Mouse (Mus musculus) kidney, adult 2 months (tissue): ENCODE data around the gene Cradd. TPM values are rescaled to one million over a fixed set of nuclear protein-coding genes. Genes with fewer than 3 reads are reported as not detected.

ENCODE experiments used
- DNase-seq: peaks from one replicate; pipeline ENCODE4 v3.0.0; 2021
- H3K27ac ChIP-seq: fragments of 200-500 bp; 2 replicates; pipeline ENCODE4 v1.5.1; 2012; ENCODE audit warnings: low read depth, low read length, control low read depth, inconsistent platforms; ENCODE audit not compliant: insufficient read depth
- H3K27me3 ChIP-seq: fragments of 200-500 bp; replicated peaks from 2 replicates; pipeline ENCODE4 v1.6.1; 2012; ENCODE audit warnings: mild to moderate bottlenecking, moderate library complexity, low read length, inconsistent platforms; ENCODE audit not compliant: control insufficient read depth, insufficient read depth
- H3K36me3 ChIP-seq: fragments of 200-500 bp; 2 replicates; pipeline ENCODE4 v1.6.1; 2012; ENCODE audit warnings: mild to moderate bottlenecking, moderate library complexity, low read length, inconsistent platforms; ENCODE audit not compliant: control insufficient read depth, insufficient read depth
- H3K4me1 ChIP-seq: fragments of 200-500 bp; 2 replicates; pipeline ENCODE4 v1.6.1; 2011; ENCODE audit warnings: low read length; ENCODE audit not compliant: control insufficient read depth, insufficient read depth
- H3K4me3 ChIP-seq: fragments of 200-500 bp; 2 replicates; pipeline ENCODE4 v1.5.1; 2011; ENCODE audit warnings: mild to moderate bottlenecking, low read depth, low read length, control low read depth; ENCODE audit not compliant: insufficient read depth
- CTCF ChIP-seq: fragments of 200-500 bp; conservative IDR thresholded peaks from 2 replicates; pipeline ENCODE4 v1.5.1; 2011; ENCODE audit warnings: low read depth, mild to moderate bottlenecking, control low read depth, low read length, moderate library complexity, mixed read lengths; ENCODE audit not compliant: insufficient read depth, insufficient read length
- POLR2A ChIP-seq: fragments of 200-500 bp; IDR thresholded peaks from one replicate; pipeline ENCODE4 v1.6.1; 2011; ENCODE audit warnings: low read depth, low read length, control low read depth
- WGBS: fragments of 180-500 bp; shearing (Covaris S2); methylation state at CpG from one replicate; pipeline ENCODE4 v1.1.7; 2018; 5-methylcytosine and 5-hydroxymethylcytosine counted together
- polyA plus RNA-seq: library from polyadenylated mRNA; depleted of rRNA; stranded (reverse); fragments of >200 nt; gene quantifications from 2 replicates; pipeline ENCODE4 v1.2.3, GENCODE M21; 2012

Gene Cradd
- polyA plus RNA-seq, 1 experiment: 20.0 TPM

- Histone ChIP-seq H3K27ac (no peak overlapping the region), H3K4me3 (no peak overlapping the region), H3K27me3 (no peaks in the 10 kb centered on the region), H3K36me3 (no peaks in the 10 kb centered on the region), H3K4me1 (no peaks in the 10 kb centered on the region)
- WGBS: 93% methylated on average over 15 of the region's 15 CpGs
- no peak for TF ChIP-seq POLR2A
- no peak for TF ChIP-seq CTCF
- DNase-seq: no peak
These were observed 108.6 kb downstream of the Cradd start for GRCm38 (mm10) chr10:95215324-95215723.

- H3K27ac ChIP-seq: no peak overlapping the region
- whole genome bisulfite sequencing: 71% methylated on average over 9 of the region's 9 CpGs
- no peaks in the 10 kb centered on the region for H3K36me3 ChIP-seq
- no peaks in the 10 kb centered on the region for H3K27me3 ChIP-seq
- no peak for TF ChIP-seq CTCF
- no peak for TF ChIP-seq POLR2A
- no peak overlapping the region for H3K4me3 ChIP-seq
- H3K4me1 ChIP-seq: 0 out of 2 replicates have a peak, but pooled peaks cover 2% of the 10 kb centered on the region
- no peak for DNase-seq
These were observed 110.1 kb downstream of the Cradd start for GRCm38 (mm10) chr10:95213820-95214219.

GRCm38 (mm10) chr10:95213311-95213710 lies 110.6 kb downstream of the Cradd start:
- no peaks in the 10 kb centered on the region for H3K27me3 ChIP-seq
- no peak overlapping the region for H3K27ac ChIP-seq
- 0 out of 2 replicates have a peak, but pooled peaks cover 2% of the 10 kb centered on the region for H3K4me1 ChIP-seq
- no peak for TF ChIP-seq CTCF
- no peak overlapping the region for H3K4me3 ChIP-seq
- 62% methylated on average over 8 of the region's 8 CpGs for WGBS
- H3K36me3 ChIP-seq: no peaks in the 10 kb centered on the region
- no peak for DNase-seq

GRCm38 (mm10) chr10:95211660-95212059 lies 112.3 kb downstream of the Cradd start:
- DNase-seq: no peak
- WGBS: 91% methylated on average over 8 of the region's 8 CpGs

GRCm38 (mm10) chr10:95210664-95211372 lies 113.1 kb downstream of the Cradd start:
- Histone ChIP-seq H3K4me1 (0 out of 2 replicates have a peak, but pooled peaks cover 2% of the 10 kb centered on the region), H3K4me3 (no peak overlapping the region), H3K27me3 (no peaks in the 10 kb centered on the region), H3K36me3 (no peaks in the 10 kb centered on the region), H3K27ac (no peak overlapping the region)
- TF ChIP-seq CTCF (no peak), POLR2A (no peak)
- WGBS: 84% methylated on average over 7 of the region's 7 CpGs
- no peak for DNase-seq

More at GRCm38 (mm10) chr10:95211660-95212059, 112.3 kb downstream of the Cradd start:
- TF ChIP-seq CTCF (no peak), POLR2A (no peak)
- H3K4me3 ChIP-seq: no peak overlapping the region
- H3K4me1 ChIP-seq: 0 out of 2 replicates have a peak, but pooled peaks cover 2% of the 10 kb centered on the region
- H3K36me3 ChIP-seq: no peaks in the 10 kb centered on the region
- H3K27ac ChIP-seq: no peak overlapping the region
- no peaks in the 10 kb centered on the region for H3K27me3 ChIP-seq

GRCm38 (mm10) chr10:95210167-95210566 lies 113.8 kb downstream of the Cradd start:
- Histone ChIP-seq H3K4me1 (0 out of 2 replicates have a peak, but pooled peaks cover 2% of the 10 kb centered on the region), H3K36me3 (no peaks in the 10 kb centered on the region), H3K27me3 (no peaks in the 10 kb centered on the region), H3K27ac (no peak overlapping the region), H3K4me3 (no peak overlapping the region)
- DNase-seq: no peak
- WGBS: 74% methylated on average over 4 of the region's 4 CpGs
- no peak for TF ChIP-seq POLR2A
- TF ChIP-seq CTCF: no peak

GRCm38 (mm10) chr10:95207423-95207822 lies 116.5 kb downstream of the Cradd start:
- Histone ChIP-seq H3K27ac (no peak overlapping the region), H3K4me1 (0 out of 2 replicates have a peak, but pooled peaks cover 2% of the 10 kb centered on the region), H3K27me3 (no peaks in the 10 kb centered on the region), H3K36me3 (no peaks in the 10 kb centered on the region), H3K4me3 (no peak overlapping the region)
- DNase-seq: no peak
- TF ChIP-seq CTCF: no peak
- no peak for TF ChIP-seq POLR2A
- 94% methylated on average over 8 of the region's 8 CpGs for WGBS
